Mouse (Mus musculus) thymus, adult 2 months (tissue): ENCODE data around the gene Fcamr. TPM values are rescaled to one million over a fixed set of nuclear protein-coding genes. Genes with fewer than 3 reads are reported as not detected.

Experiments
- DNase-seq: peaks from one replicate; pipeline ENCODE4 v3.0.0; 2021
- H3K27ac ChIP-seq: fragments of 200-500 bp; 2 replicates; pipeline ENCODE4 v1.5.1; 2012; ENCODE audit warnings: low read length, control low read depth; ENCODE audit not compliant: control insufficient read depth, insufficient read depth
- H3K27me3 ChIP-seq: fragments of 200-500 bp; 2 replicates; pipeline ENCODE4 v1.6.1; 2012; ENCODE audit warnings: mild to moderate bottlenecking, low read length, moderate library complexity, mixed read lengths; ENCODE audit not compliant: control insufficient read depth, insufficient read depth
- H3K36me3 ChIP-seq: fragments of 200-500 bp; 2 replicates; pipeline ENCODE4 v1.6.1; 2012; ENCODE audit warnings: mild to moderate bottlenecking, low read length, moderate library complexity; ENCODE audit not compliant: control insufficient read depth, insufficient read depth
- H3K4me1 ChIP-seq: fragments of 200-500 bp; replicated peaks from 2 replicates; pipeline ENCODE4 v1.6.1; 2012; ENCODE audit warnings: low read length; ENCODE audit not compliant: control insufficient read depth, insufficient read depth
- H3K4me3 ChIP-seq: fragments of 200-500 bp; 2 replicates; pipeline ENCODE4 v1.5.1; 2012; ENCODE audit warnings: mild to moderate bottlenecking, low read length, control low read depth, moderate library complexity; ENCODE audit not compliant: control insufficient read depth, insufficient read depth
- CTCF ChIP-seq: fragments of 200-500 bp; IDR thresholded peaks from 2 replicates; pipeline ENCODE4 v1.5.1; 2012; ENCODE audit warnings: mild to moderate bottlenecking, control low read depth, low read length, moderate library complexity, borderline replicate concordance; ENCODE audit not compliant: control insufficient read depth, poor library complexity, insufficient read depth; ENCODE audit errors: extremely low read depth
- POLR2A ChIP-seq: fragments of 200-500 bp; IDR thresholded peaks from 2 replicates; pipeline ENCODE4 v1.6.1; 2012; ENCODE audit warnings: mild to moderate bottlenecking, low read length, control low read depth, moderate library complexity; ENCODE audit not compliant: control insufficient read depth, poor library complexity, insufficient read depth; ENCODE audit errors: extremely low read depth
- WGBS: fragments of 180-500 bp; shearing (Covaris S2); methylation state at CpG from one replicate; pipeline ENCODE4 v1.1.7; 2018; 5-methylcytosine and 5-hydroxymethylcytosine counted together
- polyA plus RNA-seq: library from polyadenylated mRNA; depleted of rRNA; stranded (reverse); fragments of >200 nt; gene quantifications from 2 replicates; pipeline ENCODE4 v1.2.3, GENCODE M21; 2012

Fcamr gene
- polyA plus RNA-seq, 1 experiment = 0.28 TPM

DNA sequence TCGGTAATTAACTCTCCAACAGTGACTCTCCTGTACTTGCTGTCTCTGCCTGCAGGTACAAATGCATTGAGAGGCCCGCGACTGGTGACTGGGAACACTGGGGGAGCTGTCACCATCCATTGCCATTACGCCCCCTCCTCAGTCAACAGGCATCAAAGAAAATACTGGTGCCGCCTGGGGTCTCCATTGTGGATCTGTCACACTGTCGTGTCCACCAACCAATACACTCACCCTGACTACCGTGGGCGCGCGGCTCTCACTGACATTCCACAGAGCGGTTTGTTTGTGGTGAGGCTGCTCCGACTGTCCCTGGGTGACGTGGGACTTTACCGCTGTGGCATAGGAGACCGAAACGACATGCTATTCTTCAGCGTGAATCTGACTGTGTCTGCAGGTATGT is 10.6 kb downstream of the Fcamr start:
- TF ChIP-seq POLR2A = no peak
- no peak for TF ChIP-seq CTCF
- no peak for DNase-seq
- no peaks in the 10 kb centered on the region for H3K27me3 ChIP-seq
- no peaks in the 10 kb centered on the region for H3K36me3 ChIP-seq
- H3K4me1 ChIP-seq = peaks cover 4% of the 10 kb centered on the region; the same call in 1 of the 2 replicates
- H3K4me3 ChIP-seq = no peak overlapping the region
- no peak overlapping the region for H3K27ac ChIP-seq
- WGBS = 95% methylated on average over 17 of the region's 17 CpGs

DNA sequence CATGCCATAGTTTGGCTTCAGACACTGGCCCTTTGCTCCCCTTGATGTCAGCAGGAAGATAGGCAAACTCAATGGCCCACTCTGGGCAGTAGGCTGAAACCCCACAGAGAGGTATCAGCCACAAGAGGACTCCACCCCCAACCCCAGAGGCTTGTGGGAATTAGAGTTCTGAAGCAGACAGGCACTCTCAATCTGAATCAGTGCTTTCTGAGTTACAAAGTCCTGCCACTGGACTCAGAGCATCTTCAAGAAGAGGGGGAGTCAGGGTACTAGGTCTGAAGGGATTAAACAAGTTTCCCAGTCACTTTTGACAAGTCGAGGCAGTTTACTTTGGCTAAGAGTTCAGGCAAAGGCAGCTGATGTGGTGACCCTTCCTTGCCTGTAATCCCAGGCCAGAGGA is 19.0 kb downstream of the Fcamr start:
- no peaks in the 10 kb centered on the region for H3K36me3 ChIP-seq
- H3K27me3 ChIP-seq = no peaks in the 10 kb centered on the region
- TF ChIP-seq POLR2A (no peak), CTCF (no peak)
- DNase-seq = no peak
- peaks cover 2% of the 10 kb centered on the region; the same call in 1 of the 2 replicates for H3K4me1 ChIP-seq
- no peak overlapping the region for H3K27ac ChIP-seq
- WGBS = 88% methylated on average over 1 of the region's 1 CpGs
- no peak overlapping the region for H3K4me3 ChIP-seq

DNA sequence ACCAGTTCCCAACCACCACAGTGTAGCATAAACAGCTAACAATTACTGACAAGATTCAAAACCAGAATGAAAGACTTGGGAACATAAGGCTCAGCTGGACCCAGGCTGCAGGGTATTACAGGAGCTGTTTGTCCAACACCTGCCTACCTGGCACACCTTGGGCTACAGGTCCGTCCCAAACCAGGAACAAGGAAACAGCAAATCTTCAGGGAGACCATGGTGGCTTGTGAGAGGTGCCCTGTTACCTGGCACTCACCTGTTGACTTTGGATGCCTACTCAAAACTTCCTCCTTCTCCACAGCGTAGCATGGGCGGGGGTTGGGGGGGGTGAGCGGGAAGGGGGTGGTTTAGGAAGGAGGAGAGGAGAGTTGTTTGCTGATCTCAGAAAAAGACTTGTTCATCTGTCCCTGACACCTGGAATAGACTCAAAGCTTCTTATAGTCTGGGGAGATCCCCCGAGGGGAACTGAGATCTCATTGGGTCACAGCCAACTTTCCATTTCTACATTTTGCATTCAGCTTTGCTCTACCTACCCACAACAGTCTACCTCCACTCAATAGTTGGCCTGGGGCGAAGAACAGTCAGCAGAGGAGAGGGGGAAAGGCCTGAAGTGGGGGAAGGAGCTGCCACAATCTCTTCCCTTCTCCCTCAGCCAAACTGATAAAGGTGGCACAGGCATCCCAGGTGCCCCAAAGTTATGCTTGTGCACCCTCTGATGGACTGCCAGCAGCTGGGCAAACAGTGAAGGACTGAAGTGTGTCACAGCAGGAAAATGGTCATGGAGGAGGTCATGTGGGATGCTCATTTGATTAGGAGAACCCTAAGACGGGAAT is 19.8 kb downstream of the Fcamr start:
- H3K27ac ChIP-seq = no peak overlapping the region
- H3K4me3 ChIP-seq = no peak overlapping the region
- no peaks in the 10 kb centered on the region for H3K36me3 ChIP-seq
- no peak for TF ChIP-seq POLR2A
- TF ChIP-seq CTCF = no peak
- 61% methylated on average over 7 of the region's 7 CpGs for WGBS
- DNase-seq = no peak
- H3K4me1 ChIP-seq = peaks cover 4% of the 10 kb centered on the region; the same call in 1 of the 2 replicates
- H3K27me3 ChIP-seq = no peaks in the 10 kb centered on the region

DNA sequence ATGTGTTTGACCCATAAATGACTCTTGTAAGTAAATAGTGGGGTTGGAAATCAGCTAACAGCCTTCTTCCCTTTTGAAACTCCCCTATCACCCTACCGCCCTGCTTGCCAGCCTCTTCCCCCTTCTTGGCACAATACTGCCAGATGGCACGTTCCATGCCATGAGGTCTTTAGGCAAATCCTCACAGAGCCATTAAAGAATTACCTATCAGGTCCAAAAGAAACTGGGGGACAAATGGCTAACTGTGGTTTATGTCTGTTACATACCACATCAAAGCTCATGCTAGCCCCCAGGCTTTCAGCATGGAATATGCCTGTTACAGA is 20.4 kb downstream of the Fcamr start:
- no peak overlapping the region for H3K4me3 ChIP-seq
- TF ChIP-seq POLR2A (no peak), CTCF (no peak)
- no peak for DNase-seq
- 89% methylated on average over 2 of the region's 2 CpGs for WGBS
- H3K36me3 ChIP-seq = no peaks in the 10 kb centered on the region
- no peak overlapping the region for H3K27ac ChIP-seq
- H3K4me1 ChIP-seq = peaks cover 4% of the 10 kb centered on the region; the same call in 1 of the 2 replicates
- no peaks in the 10 kb centered on the region for H3K27me3 ChIP-seq

DNA sequence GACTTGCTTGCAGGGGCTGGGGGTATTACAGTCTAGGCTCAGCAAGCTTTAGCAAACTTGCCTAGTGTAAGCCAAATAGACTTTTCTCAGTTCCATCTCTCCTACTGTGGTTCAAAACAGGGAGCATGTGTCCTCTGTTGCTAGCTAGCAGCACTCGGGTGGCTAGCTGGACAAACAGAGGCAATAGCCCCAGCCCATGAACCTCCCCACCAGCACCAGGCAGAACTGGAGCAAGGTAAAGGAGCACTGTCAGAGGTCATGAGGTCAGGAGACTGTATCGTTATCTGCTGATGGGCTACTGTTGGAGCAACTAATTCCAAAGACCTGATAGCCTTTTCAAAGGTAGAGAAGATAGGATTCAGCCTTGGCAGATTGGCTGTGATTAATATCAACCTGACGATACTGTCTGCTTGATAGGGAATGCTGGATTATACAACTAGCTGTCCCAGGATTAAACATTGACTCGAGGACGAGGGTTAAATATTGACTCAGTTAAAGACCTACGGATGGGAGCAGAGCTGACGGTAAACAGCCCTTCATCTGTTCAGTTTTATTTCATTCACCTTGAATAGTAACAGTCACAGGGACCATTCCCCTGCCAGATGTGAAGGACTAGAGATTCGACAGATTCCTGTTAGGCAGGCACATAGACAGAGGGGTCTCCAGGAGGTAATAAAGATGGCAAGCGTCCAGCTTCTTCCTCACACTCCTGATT is 21.4 kb downstream of the Fcamr start:
- Histone ChIP-seq H3K4me1 (peaks cover 4% of the 10 kb centered on the region; the same call in 1 of the 2 replicates), H3K27ac (no peak overlapping the region), H3K27me3 (no peaks in the 10 kb centered on the region), H3K4me3 (no peak overlapping the region), H3K36me3 (no peaks in the 10 kb centered on the region)
- WGBS = 95% methylated on average over 9 of the region's 9 CpGs
- TF ChIP-seq POLR2A = no peak
- no peak for TF ChIP-seq CTCF
- DNase-seq = no peak

DNA sequence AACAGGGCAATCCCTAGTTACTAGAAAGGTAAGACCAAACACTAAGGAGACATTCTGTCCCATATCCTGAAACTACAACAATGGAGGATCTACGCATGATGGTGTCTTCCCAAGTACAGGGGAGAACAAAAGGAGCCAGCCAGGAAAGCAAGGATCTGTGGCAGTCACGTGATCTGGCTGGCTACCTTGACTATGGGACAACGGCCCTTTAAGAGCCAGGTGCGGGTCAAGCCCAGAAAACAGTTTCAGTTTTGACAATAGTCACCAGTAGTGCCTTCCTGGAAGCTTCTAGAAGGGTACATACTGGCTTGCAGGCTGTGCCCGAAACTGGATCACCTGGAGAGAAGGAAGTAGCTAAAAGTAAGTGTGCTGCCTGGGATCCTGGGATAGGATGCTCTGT is 25.7 kb downstream of the Fcamr start, which contains the start of gene Pigr:
Pigr (plus strand) TSS at position 237 of the 400 bp plus-strand sequence.
- H3K4me1 ChIP-seq = 0 out of 2 replicates have a peak, but pooled peaks cover 2% of the 10 kb centered on the region
- H3K27me3 ChIP-seq = no peaks in the 10 kb centered on the region
- no peak within 1 kb of the TSS for H3K27ac ChIP-seq
- TF ChIP-seq POLR2A = no peak
- no peak for TF ChIP-seq CTCF
- DNase-seq = no peak
- H3K36me3 ChIP-seq = no peaks in the 10 kb centered on the region
- 94% methylated on average over 5 of the region's 5 CpGs for WGBS
- H3K4me3 ChIP-seq = no peak within 1 kb of the TSS
